Mouse (Mus musculus): Measurements from ENCODE around the gene Adamts3. TPM values are rescaled to one million over a fixed set of nuclear protein-coding genes. Genes with fewer than 3 reads are reported as not detected.

Gene Adamts3
- polyA plus RNA-seq, 1 experiment: 0.98 TPM

- 53% methylated on average over 5 of the region's 5 CpGs for WGBS
- no peak overlapping the region for H3K4me3 ChIP-seq (replicated peaks; ENCODE audit: extremely low read depth, low read depth, low read length)
- DNase-seq: no peak
Measured at GRCm38 (mm10) chr5:89679871-89680536, 203.1 kb downstream of the Adamts3 start.

GRCm38 (mm10) chr5:89678148-89678547 is 205.0 kb downstream of the Adamts3 start:
- 74% methylated on average over 4 of the region's 4 CpGs for WGBS
- DNase-seq: no peak
- Histone ChIP-seq H3K4me1 (ENCODE audit: control insufficient read depth, insufficient read depth, low read length) (no peaks in the 10 kb centered on the region), H3K4me3 (replicated peaks; ENCODE audit: extremely low read depth, low read depth, low read length) (no peak overlapping the region)
- TF ChIP-seq CTCF (IDR thresholded peaks at IDR 0.05; ENCODE audit: insufficient read depth, low read length): no peak
- no peak for TF ChIP-seq POLR2A (IDR thresholded peaks at IDR 0.05; ENCODE audit: borderline replicate concordance, extremely low read depth, low read depth, low read length)

More at GRCm38 (mm10) chr5:89679871-89680536, 203.1 kb downstream of the Adamts3 start:
- TF ChIP-seq CTCF (IDR thresholded peaks at IDR 0.05; ENCODE audit: insufficient read depth, low read length) (no peak), POLR2A (IDR thresholded peaks at IDR 0.05; ENCODE audit: borderline replicate concordance, extremely low read depth, low read depth, low read length) (no peak)
- no peaks in the 10 kb centered on the region for H3K4me1 ChIP-seq (ENCODE audit: control insufficient read depth, insufficient read depth, low read length)

GRCm38 (mm10) chr5:89674066-89674848 is 208.9 kb downstream of the Adamts3 start:
- H3K4me1 ChIP-seq (ENCODE audit: control insufficient read depth, insufficient read depth, low read length): no peaks in the 10 kb centered on the region
- no peak for DNase-seq
- 71% methylated on average over 9 of the region's 9 CpGs for WGBS
- no peak for TF ChIP-seq CTCF (IDR thresholded peaks at IDR 0.05; ENCODE audit: insufficient read depth, low read length)
- no peak for TF ChIP-seq POLR2A (IDR thresholded peaks at IDR 0.05; ENCODE audit: borderline replicate concordance, extremely low read depth, low read depth, low read length)
- H3K4me3 ChIP-seq (replicated peaks; ENCODE audit: extremely low read depth, low read depth, low read length): no peak overlapping the region

- no peak for DNase-seq
- TF ChIP-seq POLR2A (IDR thresholded peaks at IDR 0.05; ENCODE audit: borderline replicate concordance, extremely low read depth, low read depth, low read length): no peak
- no peak for TF ChIP-seq CTCF (IDR thresholded peaks at IDR 0.05; ENCODE audit: insufficient read depth, low read length)
- 50% methylated on average over 4 of the region's 4 CpGs for WGBS
Measured at GRCm38 (mm10) chr5:89672950-89673349, 210.2 kb downstream of the Adamts3 start.

GRCm38 (mm10) chr5:89654327-89654726 is 228.8 kb downstream of the Adamts3 start:
- TF ChIP-seq CTCF (IDR thresholded peaks at IDR 0.05; ENCODE audit: insufficient read depth, low read length) (no peak), POLR2A (IDR thresholded peaks at IDR 0.05; ENCODE audit: borderline replicate concordance, extremely low read depth, low read depth, low read length) (no peak)
- WGBS: 68% methylated on average over 1 of the region's 1 CpGs
- no peak overlapping the region for H3K4me3 ChIP-seq (replicated peaks; ENCODE audit: extremely low read depth, low read depth, low read length)
- no peaks in the 10 kb centered on the region for H3K4me1 ChIP-seq (ENCODE audit: control insufficient read depth, insufficient read depth, low read length)
- DNase-seq: no peak

More at GRCm38 (mm10) chr5:89672950-89673349, 210.2 kb downstream of the Adamts3 start:
- Histone ChIP-seq H3K4me3 (replicated peaks; ENCODE audit: extremely low read depth, low read depth, low read length) (no peak overlapping the region), H3K4me1 (ENCODE audit: control insufficient read depth, insufficient read depth, low read length) (no peaks in the 10 kb centered on the region)

- TF ChIP-seq POLR2A (IDR thresholded peaks at IDR 0.05; ENCODE audit: borderline replicate concordance, extremely low read depth, low read depth, low read length) (no peak), CTCF (IDR thresholded peaks at IDR 0.05; ENCODE audit: insufficient read depth, low read length) (no peak)
- no peak overlapping the region for H3K4me3 ChIP-seq (replicated peaks; ENCODE audit: extremely low read depth, low read depth, low read length)
- H3K4me1 ChIP-seq (ENCODE audit: control insufficient read depth, insufficient read depth, low read length): no peaks in the 10 kb centered on the region
- no peak for DNase-seq
- 47% methylated on average over 2 of the region's 2 CpGs for WGBS
Measured at GRCm38 (mm10) chr5:89653862-89654261, 229.3 kb downstream of the Adamts3 start.

GRCm38 (mm10) chr5:89646940-89647339 is 236.2 kb downstream of the Adamts3 start:
- Histone ChIP-seq H3K4me3 (replicated peaks; ENCODE audit: extremely low read depth, low read depth, low read length) (no peak overlapping the region), H3K4me1 (ENCODE audit: control insufficient read depth, insufficient read depth, low read length) (no peaks in the 10 kb centered on the region)
- TF ChIP-seq CTCF (IDR thresholded peaks at IDR 0.05; ENCODE audit: insufficient read depth, low read length) (no peak), POLR2A (IDR thresholded peaks at IDR 0.05; ENCODE audit: borderline replicate concordance, extremely low read depth, low read depth, low read length) (no peak)
- DNase-seq: no peak

- WGBS: 69% methylated on average over 2 of the region's 2 CpGs
- TF ChIP-seq CTCF (IDR thresholded peaks at IDR 0.05; ENCODE audit: insufficient read depth, low read length): no peak
- no peak for TF ChIP-seq POLR2A (IDR thresholded peaks at IDR 0.05; ENCODE audit: borderline replicate concordance, extremely low read depth, low read depth, low read length)
- H3K4me3 ChIP-seq (replicated peaks; ENCODE audit: extremely low read depth, low read depth, low read length): no peak overlapping the region
- H3K4me1 ChIP-seq (ENCODE audit: control insufficient read depth, insufficient read depth, low read length): no peaks in the 10 kb centered on the region
- DNase-seq: no peak
Measured at GRCm38 (mm10) chr5:89635434-89635833, 247.7 kb downstream of the Adamts3 start.

GRCm38 (mm10) chr5:89631599-89631998 is 251.5 kb downstream of the Adamts3 start:
- no peak for TF ChIP-seq CTCF (IDR thresholded peaks at IDR 0.05; ENCODE audit: insufficient read depth, low read length)
- TF ChIP-seq POLR2A (IDR thresholded peaks at IDR 0.05; ENCODE audit: borderline replicate concordance, extremely low read depth, low read depth, low read length): no peak
- WGBS: 32% methylated on average over 1 of the region's 1 CpGs
- Histone ChIP-seq H3K4me3 (replicated peaks; ENCODE audit: extremely low read depth, low read depth, low read length) (no peak overlapping the region), H3K4me1 (ENCODE audit: control insufficient read depth, insufficient read depth, low read length) (no peaks in the 10 kb centered on the region)
- DNase-seq: no peak
